Mouse (Mus musculus) E14TG2a.4 (cell line): ENCODE data around the gene Gadd45b.

ENCODE experiments used
- CTCF ChIP-seq: conservative IDR thresholded peaks from 2 replicates; pipeline ENCODE4 v1.5.1; 2014; ENCODE audit warnings: low read length
- POU5F1 ChIP-seq: IDR thresholded peaks from 2 replicates; pipeline ENCODE4 v1.6.1; 2014; ENCODE audit warnings: low read length, borderline replicate concordance

- TF ChIP-seq POU5F1, result no peak
- TF ChIP-seq CTCF, result no peak
These were observed 25.0 kb downstream of the Gadd45b start for GRCm38 (mm10) chr10:80954843-80955242.
